Mouse (Mus musculus): Measurements from ENCODE around the gene Hps5. TPM values are rescaled to one million over a fixed set of nuclear protein-coding genes. Genes with fewer than 3 reads are reported as not detected.

Gene Hps5
- total and polyA plus RNA-seq, 3 experiments, result 17.8 to 26.0 (median 20.8) TPM

Other genes with a start within 250 kb of the Hps5 start
- gene Sergef, start 156.3 kb downstream of the Hps5 start, total RNA-seq (2012; rRNA removed), result 13.8 and 14.1 TPM in 2 replicates
- 13.0 and 16.3 TPM in 2 replicates for gene Sergef, start 156.3 kb downstream of the Hps5 start, total RNA-seq (2014; rRNA removed)
- 17.9 and 18.0 TPM in 2 replicates for gene Sergef, start 156.3 kb downstream of the Hps5 start, polyA plus RNA-seq (2012; ENCODE audit: insufficient read length, low read depth)
- 0.13 and 0.17 TPM in 2 replicates for gene Tph1, start 123.5 kb downstream of the Hps5 start, total RNA-seq (2012; rRNA removed)
- not detected in 2 replicates for gene Tph1, start 123.5 kb downstream of the Hps5 start, total RNA-seq (2014; rRNA removed)
- 0.22 TPM in 1 of 2 replicates, not detected in the other for gene Tph1, start 123.5 kb downstream of the Hps5 start, polyA plus RNA-seq (2012; ENCODE audit: insufficient read length, low read depth)
- 15.1 and 16.6 TPM in 2 replicates for gene Saal1, start 85.4 kb downstream of the Hps5 start, total RNA-seq (2012; rRNA removed)
- 14.7 and 15.2 TPM in 2 replicates for gene Saal1, start 85.4 kb downstream of the Hps5 start, total RNA-seq (2014; rRNA removed)
- gene Saal1, start 85.4 kb downstream of the Hps5 start, polyA plus RNA-seq (2012; ENCODE audit: insufficient read length, low read depth), result 24.5 and 27.6 TPM in 2 replicates
- not detected in 2 replicates for gene Saa3, start 80.4 kb downstream of the Hps5 start, total RNA-seq (2012; rRNA removed)
- 0.59 TPM in 1 of 2 replicates, not detected in the other for gene Saa3, start 80.4 kb downstream of the Hps5 start, total RNA-seq (2014; rRNA removed)
- gene Saa3, start 80.4 kb downstream of the Hps5 start, polyA plus RNA-seq (2012; ENCODE audit: insufficient read length, low read depth), result not detected in 2 replicates
- not detected in 2 replicates for gene Saa4, start 63.5 kb downstream of the Hps5 start, total RNA-seq (2012; rRNA removed)
- not detected in 2 replicates for gene Saa4, start 63.5 kb downstream of the Hps5 start, total RNA-seq (2014; rRNA removed)
- gene Saa4, start 63.5 kb downstream of the Hps5 start, polyA plus RNA-seq (2012; ENCODE audit: insufficient read length, low read depth), result not detected in 2 replicates
- not detected in 2 replicates for gene Saa1, start 53.1 kb downstream of the Hps5 start, total RNA-seq (2012; rRNA removed)
- not detected in 2 replicates for gene Saa1, start 53.1 kb downstream of the Hps5 start, total RNA-seq (2014; rRNA removed)
- gene Saa1, start 53.1 kb downstream of the Hps5 start, polyA plus RNA-seq (2012; ENCODE audit: insufficient read length, low read depth), result not detected in 2 replicates
- not detected in 2 replicates for gene Saa2, start 44.3 kb downstream of the Hps5 start, total RNA-seq (2012; rRNA removed)
- gene Saa2, start 44.3 kb downstream of the Hps5 start, total RNA-seq (2014; rRNA removed), result not detected in 2 replicates
- gene Saa2, start 44.3 kb downstream of the Hps5 start, polyA plus RNA-seq (2012; ENCODE audit: insufficient read length, low read depth), result not detected in 2 replicates
- 79.2 and 103 TPM in 2 replicates for gene Gtf2h1, start within 50 bp of the Hps5 start, total RNA-seq (2012; rRNA removed)
- 161 and 198 TPM in 2 replicates for gene Gtf2h1, start within 50 bp of the Hps5 start, total RNA-seq (2014; rRNA removed)
- 164 and 172 TPM in 2 replicates for gene Gtf2h1, start within 50 bp of the Hps5 start, polyA plus RNA-seq (2012; ENCODE audit: insufficient read length, low read depth)
- 702 and 970 TPM in 2 replicates for gene Ldha, start 45.4 kb upstream of the Hps5 start, total RNA-seq (2012; rRNA removed)
- 1,007 and 1,199 TPM in 2 replicates for gene Ldha, start 45.4 kb upstream of the Hps5 start, total RNA-seq (2014; rRNA removed)
- gene Ldha, start 45.4 kb upstream of the Hps5 start, polyA plus RNA-seq (2012; ENCODE audit: insufficient read length, low read depth), result 1,412 and 1,555 TPM in 2 replicates
- not detected in 2 replicates for gene Ldhc, start 65.1 kb upstream of the Hps5 start, total RNA-seq (2012; rRNA removed)
- not detected in 2 replicates for gene Ldhc, start 65.1 kb upstream of the Hps5 start, total RNA-seq (2014; rRNA removed)
- not detected in 2 replicates for gene Ldhc, start 65.1 kb upstream of the Hps5 start, polyA plus RNA-seq (2012; ENCODE audit: insufficient read length, low read depth)
- gene Tsg101, start 123.9 kb upstream of the Hps5 start, total RNA-seq (2012; rRNA removed), result 19.8 and 23.8 TPM in 2 replicates
- gene Tsg101, start 123.9 kb upstream of the Hps5 start, total RNA-seq (2014; rRNA removed), result 46.0 and 49.9 TPM in 2 replicates
- 84.1 and 93.5 TPM in 2 replicates for gene Tsg101, start 123.9 kb upstream of the Hps5 start, polyA plus RNA-seq (2012; ENCODE audit: insufficient read length, low read depth)
- 2.6 and 2.9 TPM in 2 replicates for gene Uevld, start 162.5 kb upstream of the Hps5 start, total RNA-seq (2012; rRNA removed)
- 4.6 and 5.2 TPM in 2 replicates for gene Uevld, start 162.5 kb upstream of the Hps5 start, total RNA-seq (2014; rRNA removed)
- 5.5 and 6.6 TPM in 2 replicates for gene Uevld, start 162.5 kb upstream of the Hps5 start, polyA plus RNA-seq (2012; ENCODE audit: insufficient read length, low read depth)
- gene Gm9999, start 187.5 kb upstream of the Hps5 start, total RNA-seq (2012; rRNA removed), result not detected in 2 replicates
- not detected in 2 replicates for gene Gm9999, start 187.5 kb upstream of the Hps5 start, total RNA-seq (2014; rRNA removed)
- gene Gm9999, start 187.5 kb upstream of the Hps5 start, polyA plus RNA-seq (2012; ENCODE audit: insufficient read length, low read depth), result not detected in 2 replicates
- gene Spty2d1, start 212.3 kb upstream of the Hps5 start, total RNA-seq (2012; rRNA removed), result 10.5 and 14.3 TPM in 2 replicates
- 22.9 and 24.6 TPM in 2 replicates for gene Spty2d1, start 212.3 kb upstream of the Hps5 start, total RNA-seq (2014; rRNA removed)
- 29.9 and 32.6 TPM in 2 replicates for gene Spty2d1, start 212.3 kb upstream of the Hps5 start, polyA plus RNA-seq (2012; ENCODE audit: insufficient read length, low read depth)